Mouse (Mus musculus) kidney, embryonic 14.5 days (tissue): ENCODE data around the gene Gabbr2. TPM values are rescaled to one million over a fixed set of nuclear protein-coding genes. Genes with fewer than 3 reads are reported as not detected.

Source experiments
- ATAC-seq: fragments of 200-750 bp; cut with Nextera tagmentation; 2 replicates; pipeline ENCODE4 v1.8.0; 2017; ENCODE audit warnings: moderate number of reproducible peaks, mild to moderate bottlenecking, moderate TSS enrichment, moderate library complexity; ENCODE audit not compliant: low FRiP score, low TSS enrichment
- H3K27ac ChIP-seq: fragments of 300-500 bp; sonication (generic); 2 replicates; pipeline ENCODE4 v1.5.1; 2014; ENCODE audit warnings: low read depth, mild to moderate bottlenecking, low read length, moderate library complexity, mixed read lengths
- H3K27me3 ChIP-seq: fragments of 300-500 bp; sonication (generic); 2 replicates; pipeline ENCODE4 v1.6.1; 2014; ENCODE audit warnings: mild to moderate bottlenecking, low read length; ENCODE audit not compliant: control insufficient read depth, insufficient read depth
- H3K36me3 ChIP-seq: fragments of 300-500 bp; sonication (generic); 2 replicates; pipeline ENCODE4 v1.6.1; 2014; ENCODE audit warnings: low read length, mixed read lengths; ENCODE audit not compliant: control insufficient read depth, insufficient read depth
- H3K4me1 ChIP-seq: fragments of 300-500 bp; sonication (generic); 2 replicates; pipeline ENCODE4 v1.6.1; 2014; ENCODE audit warnings: low read length, mixed read lengths; ENCODE audit not compliant: control insufficient read depth, insufficient read depth
- H3K4me2 ChIP-seq: fragments of 300-500 bp; sonication (generic); replicated peaks from 2 replicates; pipeline ENCODE4 v1.6.1; 2014; ENCODE audit warnings: low read depth, mild to moderate bottlenecking, low read length
- H3K4me3 ChIP-seq: fragments of 300-500 bp; sonication (generic); 2 replicates; pipeline ENCODE4 v1.5.1; 2014; ENCODE audit warnings: mild to moderate bottlenecking, low read length
- H3K9ac ChIP-seq: fragments of 300-500 bp; sonication (generic); 2 replicates; pipeline ENCODE4 v1.6.1; 2014; ENCODE audit warnings: low read depth, mild to moderate bottlenecking, low read length, moderate library complexity
- H3K9me3 ChIP-seq: fragments of 300-500 bp; sonication (generic); 2 replicates; pipeline ENCODE4 v1.6.1; 2016; ENCODE audit warnings: low read length; ENCODE audit not compliant: control insufficient read depth
- WGBS: fragments of 180-500 bp; shearing (Covaris S2); extraction: QIAGEN DNeasy Blood & Tissue Kit; methylation state at CpG from one replicate; pipeline ENCODE4 v1.1.7; 2014; 5-methylcytosine and 5-hydroxymethylcytosine counted together
- polyA plus RNA-seq: library from polyadenylated mRNA; unstranded; fragments of >200 nt; fragmentation: Nextera tagmentation; extraction: Ambion mirVana; gene quantifications from 2 replicates; pipeline ENCODE4 v1.2.1, GENCODE M21; 2014

Gene Gabbr2
- polyA plus RNA-seq, 1 experiment from 2014 or later: 0.43 TPM

- H3K27me3 ChIP-seq: no peaks in the 10 kb centered on the region
- ATAC-seq: no peak
- H3K4me3 ChIP-seq: no peak overlapping the region
- H3K9ac ChIP-seq: no peak overlapping the region
- no peaks in the 10 kb centered on the region for H3K9me3 ChIP-seq
- no peaks in the 10 kb centered on the region for H3K36me3 ChIP-seq
- H3K4me1 ChIP-seq: peaks cover 11% of the 10 kb centered on the region
- H3K27ac ChIP-seq: no peak overlapping the region
- no peak overlapping the region for H3K4me2 ChIP-seq
- 81% methylated on average over 9 of the region's 9 CpGs for WGBS
Measured at GRCm38 (mm10) chr4:46661433-46661832, 330.2 kb downstream of the Gabbr2 start.

GRCm38 (mm10) chr4:46658946-46659345 is 332.7 kb downstream of the Gabbr2 start:
- H3K4me3 ChIP-seq: no peak overlapping the region
- H3K4me1 ChIP-seq: peaks cover 4% of the 10 kb centered on the region
- no peak overlapping the region for H3K27ac ChIP-seq
- no peaks in the 10 kb centered on the region for H3K27me3 ChIP-seq
- H3K9me3 ChIP-seq: no peaks in the 10 kb centered on the region
- no peaks in the 10 kb centered on the region for H3K36me3 ChIP-seq
- 35% methylated on average over 5 of the region's 5 CpGs for WGBS
- H3K9ac ChIP-seq: no peak overlapping the region
- no peak overlapping the region for H3K4me2 ChIP-seq
- no peak for ATAC-seq

- no peak overlapping the region for H3K4me2 ChIP-seq
- no peak overlapping the region for H3K27ac ChIP-seq
- H3K4me1 ChIP-seq: no peaks in the 10 kb centered on the region
- no peak overlapping the region for H3K4me3 ChIP-seq
- H3K27me3 ChIP-seq: peaks cover 3% of the 10 kb centered on the region
- H3K36me3 ChIP-seq: no peaks in the 10 kb centered on the region
- 11% methylated on average over 5 of the region's 5 CpGs for WGBS
- no peak overlapping the region for H3K9ac ChIP-seq
- H3K9me3 ChIP-seq: no peaks in the 10 kb centered on the region
- no peak for ATAC-seq
Measured at GRCm38 (mm10) chr4:46657116-46657515, 334.6 kb downstream of the Gabbr2 start.

GRCm38 (mm10) chr4:46655956-46656355 is 335.7 kb downstream of the Gabbr2 start:
- no peak overlapping the region for H3K4me3 ChIP-seq
- no peaks in the 10 kb centered on the region for H3K4me1 ChIP-seq
- no peak overlapping the region for H3K4me2 ChIP-seq
- no peak overlapping the region for H3K27ac ChIP-seq
- H3K27me3 ChIP-seq: peaks cover 5% of the 10 kb centered on the region
- 80% methylated on average over 2 of the region's 2 CpGs for WGBS
- no peaks in the 10 kb centered on the region for H3K9me3 ChIP-seq
- no peaks in the 10 kb centered on the region for H3K36me3 ChIP-seq
- no peak for ATAC-seq
- no peak overlapping the region for H3K9ac ChIP-seq

- no peak overlapping the region for H3K4me3 ChIP-seq
- no peak for ATAC-seq
- no peaks in the 10 kb centered on the region for H3K36me3 ChIP-seq
- H3K9ac ChIP-seq: no peak overlapping the region
- peaks cover 5% of the 10 kb centered on the region for H3K27me3 ChIP-seq
- H3K27ac ChIP-seq: no peak overlapping the region
- no peaks in the 10 kb centered on the region for H3K9me3 ChIP-seq
- H3K4me1 ChIP-seq: no peaks in the 10 kb centered on the region
- H3K4me2 ChIP-seq: no peak overlapping the region
- WGBS: 68% methylated on average over 1 of the region's 1 CpGs
Measured at GRCm38 (mm10) chr4:46655298-46655697, 336.4 kb downstream of the Gabbr2 start.

- peaks cover 11% of the 10 kb centered on the region for H3K27me3 ChIP-seq
- WGBS: under 1% methylated on average over 69 of the region's 69 CpGs
Measured at GRCm38 (mm10) chr4:46650086-46650753, 341.5 kb downstream of the Gabbr2 start, which contains the start of gene Tbc1d2. TSS of gene Tbc1d2 (minus strand) at chr4:46650209.

GRCm38 (mm10) chr4:46649161-46649560 is 342.5 kb downstream of the Gabbr2 start:
- peak overlapping the region; percentile 95 for H3K4me2 ChIP-seq
- no peak overlapping the region for H3K27ac ChIP-seq
- no peaks in the 10 kb centered on the region for H3K4me1 ChIP-seq
- H3K36me3 ChIP-seq: no peaks in the 10 kb centered on the region
- ATAC-seq: no peak
- peak overlapping the region; percentile 76 for H3K4me3 ChIP-seq
- no peaks in the 10 kb centered on the region for H3K9me3 ChIP-seq
- H3K9ac ChIP-seq: peak overlapping the region; percentile 78; the same call in 1 of the 2 replicates
- 52% methylated on average over 4 of the region's 4 CpGs for WGBS
- peaks cover 11% of the 10 kb centered on the region for H3K27me3 ChIP-seq

More at GRCm38 (mm10) chr4:46650086-46650753, 341.5 kb downstream of the Gabbr2 start, which contains the start of gene Tbc1d2:
- peak; percentile 97 for ATAC-seq
- Histone ChIP-seq H3K4me3 (peak within 1 kb of the TSS; percentile 76), H3K9me3 (no peaks in the 10 kb centered on the region), H3K27ac (peak within 1 kb of the TSS; percentile 85), H3K4me1 (no peaks in the 10 kb centered on the region), H3K9ac (peak within 1 kb of the TSS; percentile 78), H3K36me3 (no peaks in the 10 kb centered on the region), H3K4me2 (peak within 1 kb of the TSS; percentile 95)

- Histone ChIP-seq H3K9ac (no peak overlapping the region), H3K27me3 (peaks cover 4% of the 10 kb centered on the region; the same call in 1 of the 2 replicates), H3K4me3 (no peak overlapping the region), H3K36me3 (no peaks in the 10 kb centered on the region), H3K4me2 (no peak overlapping the region), H3K27ac (peak overlapping the region; percentile 65), H3K4me1 (no peaks in the 10 kb centered on the region), H3K9me3 (no peaks in the 10 kb centered on the region)
- no peak for ATAC-seq
- 82% methylated on average over 8 of the region's 8 CpGs for WGBS
Measured at GRCm38 (mm10) chr4:46643676-46644112, 348.0 kb downstream of the Gabbr2 start.

GRCm38 (mm10) chr4:46642924-46643675 is 348.6 kb downstream of the Gabbr2 start:
- Histone ChIP-seq H3K9ac (no peak overlapping the region; the same call in 1 of the 2 replicates), H3K4me1 (no peaks in the 10 kb centered on the region), H3K4me3 (no peak overlapping the region), H3K36me3 (no peaks in the 10 kb centered on the region), H3K27me3 (no peaks in the 10 kb centered on the region), H3K9me3 (no peaks in the 10 kb centered on the region), H3K4me2 (no peak overlapping the region), H3K27ac (peak overlapping the region; percentile 67)
- 0 out of 2 replicates have a peak, but pooled peaks have one; percentile 51 for ATAC-seq
- 63% methylated on average over 8 of the region's 8 CpGs for whole genome bisulfite sequencing
